Mouse (Mus musculus): ENCODE results near the gene Gfpt2.
"Not testable (repeated sequence)": the region's sequence is repeated elsewhere in the genome, so short reads cannot be mapped to it uniquely, and the experiment has no call there.

The Gfpt2 gene

DNA sequence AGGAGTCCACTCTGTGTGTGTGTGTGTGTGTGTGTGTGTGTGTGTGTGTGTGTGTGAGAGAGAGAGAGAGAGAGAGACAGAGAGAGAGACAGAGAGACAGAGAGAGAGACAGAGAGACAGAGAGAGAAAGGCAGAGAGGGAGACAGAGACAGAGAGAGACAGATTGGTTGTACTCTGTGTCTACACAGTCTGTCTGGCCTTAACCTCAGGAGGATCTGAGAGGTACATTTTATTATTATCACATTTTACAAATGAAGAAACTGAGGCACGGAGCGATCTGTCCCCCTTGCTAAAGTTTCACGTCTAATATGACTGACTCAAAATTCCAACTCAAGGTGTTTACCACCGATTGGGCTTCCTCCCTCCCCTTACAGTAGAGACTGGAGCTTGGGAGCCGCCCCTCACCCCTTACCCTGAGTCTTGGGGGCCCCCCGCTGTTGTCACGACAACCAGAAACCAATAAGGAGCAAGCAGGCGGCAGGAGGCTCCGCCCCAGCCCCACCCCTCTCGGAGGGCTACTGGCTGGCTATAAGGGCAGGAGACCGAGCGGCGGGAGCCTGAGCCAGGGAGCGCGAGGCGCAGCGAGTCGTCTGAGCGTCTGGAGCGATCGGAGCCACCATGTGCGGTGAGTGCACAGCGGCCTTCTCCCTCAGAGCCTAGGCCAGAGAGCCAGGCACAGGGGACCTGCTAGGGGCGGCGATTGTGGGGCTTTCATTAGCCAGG is at the start of gene Gfpt2:
TSS of gene Gfpt2 (plus strand) at position 560 of the 723 bp plus-strand sequence.
- peak; percentile 75 for DNase-seq (ENCODE audit: low read depth, low spot score)

DNA sequence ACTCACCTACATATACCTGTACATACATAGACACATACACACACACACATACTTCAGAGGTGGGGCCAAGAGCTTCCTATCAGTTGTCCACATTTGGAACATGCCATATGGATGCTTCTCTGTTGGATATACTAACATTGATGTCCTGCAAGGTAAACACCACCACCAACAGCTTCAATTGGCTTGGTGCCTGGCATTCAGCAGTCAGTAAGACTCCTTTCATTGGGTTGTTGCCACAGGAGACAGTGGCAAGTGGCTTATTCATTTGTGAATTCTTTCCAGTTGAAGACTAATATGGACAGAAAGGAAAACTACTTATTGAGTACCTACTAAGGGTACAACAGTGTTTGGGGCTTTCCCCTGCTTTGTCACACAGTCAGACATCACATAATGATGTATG is 49.0 kb upstream of the Gfpt2 start:
- DNase-seq (ENCODE audit: low read depth, low spot score): no peak

DNA sequence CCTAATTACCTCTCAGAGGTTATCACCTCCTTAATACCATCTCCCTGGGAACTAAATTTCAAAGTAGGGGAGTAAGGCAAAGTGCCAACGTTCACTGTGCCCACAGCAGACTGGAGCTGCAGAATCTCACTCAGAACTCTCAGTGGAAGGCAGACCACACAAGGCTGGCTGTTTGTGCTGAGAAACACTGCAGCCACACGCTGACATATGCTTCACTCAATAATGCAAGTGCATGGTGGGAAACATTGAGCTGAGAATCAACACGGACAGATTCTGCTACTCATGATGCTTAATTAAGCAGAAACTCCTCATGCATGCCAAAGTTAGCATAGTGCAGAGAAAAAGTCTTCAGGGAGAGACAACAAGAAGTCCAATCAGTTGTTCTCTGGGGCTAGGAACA is 48.1 kb upstream of the Gfpt2 start:
- no peak for DNase-seq (ENCODE audit: low read depth, low spot score)

DNA sequence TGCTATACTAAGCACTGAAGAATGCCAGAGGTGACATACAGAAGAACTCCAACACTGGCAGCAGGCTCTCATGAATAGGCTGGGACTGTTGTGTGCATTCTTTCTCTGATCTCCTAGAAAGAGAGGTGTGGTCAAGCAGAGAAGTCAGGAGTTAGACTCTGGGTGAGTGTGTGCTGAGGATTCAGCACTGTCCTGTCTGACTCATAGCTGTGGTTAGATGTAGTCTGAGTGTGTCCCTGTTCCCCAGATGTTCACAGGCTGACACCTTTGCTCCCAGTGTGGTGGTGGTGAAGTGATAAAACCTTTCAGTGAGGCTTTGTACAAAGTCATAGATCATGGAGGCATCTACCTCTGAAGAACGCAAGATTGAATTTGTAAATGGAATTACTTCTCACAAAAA is 47.2 kb upstream of the Gfpt2 start:
- DNase-seq (ENCODE audit: low read depth, low spot score): no peak

DNA sequence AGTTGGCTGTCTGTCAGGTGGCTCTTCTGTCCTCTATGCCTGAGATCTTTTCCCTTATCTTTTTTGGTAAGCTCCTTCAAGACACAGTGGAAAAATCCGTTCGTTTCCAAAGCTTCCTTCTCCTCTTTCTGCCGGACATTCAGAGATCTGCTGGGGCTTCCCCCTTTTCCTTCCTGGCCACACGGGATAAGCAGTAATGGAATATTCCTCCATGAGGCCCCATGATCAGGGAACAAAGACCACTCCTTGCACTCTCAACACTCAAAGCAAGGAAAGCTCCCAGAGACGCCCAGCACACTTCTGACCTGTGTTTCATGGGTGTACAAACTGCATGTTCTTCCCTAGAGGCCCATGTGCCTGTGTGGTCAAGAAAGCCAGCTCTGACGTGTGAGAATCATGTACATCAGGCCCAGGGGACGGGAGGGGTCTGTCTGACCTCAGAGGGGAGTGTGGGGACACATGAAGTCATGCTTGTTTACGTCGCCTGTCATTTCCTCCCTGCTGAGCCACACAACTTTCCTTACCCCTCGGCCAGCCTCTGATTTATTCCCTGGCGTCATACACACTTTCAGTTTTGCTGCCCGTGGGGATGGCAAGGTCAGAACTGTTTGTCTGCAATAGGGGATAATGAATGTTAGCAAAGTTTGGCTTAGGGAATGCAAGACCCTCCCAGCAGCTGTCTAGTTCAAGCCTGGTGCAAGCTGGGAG is 38.9 kb upstream of the Gfpt2 start:
- no peak for DNase-seq (ENCODE audit: low read depth, low spot score)

DNA sequence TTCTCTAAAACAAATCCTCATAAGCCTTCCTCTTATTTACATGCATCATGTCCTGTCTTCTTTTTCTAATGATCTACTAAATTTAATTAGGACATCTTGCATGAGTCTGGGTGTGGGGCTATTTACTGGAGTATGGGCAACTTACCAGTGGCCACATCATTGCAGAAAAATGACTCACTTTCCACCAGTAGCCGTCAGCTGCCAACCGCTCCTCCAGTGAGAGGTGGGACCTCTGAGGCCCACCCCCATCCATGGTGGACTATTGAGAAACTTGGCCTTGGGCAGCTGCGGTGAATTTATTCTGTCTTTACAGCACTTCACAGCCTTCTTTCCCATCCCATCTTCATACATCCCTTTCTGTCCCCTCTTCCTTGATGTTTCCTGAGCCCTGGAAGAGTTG is 35.9 kb upstream of the Gfpt2 start:
- DNase-seq (ENCODE audit: low read depth, low spot score): no peak

DNA sequence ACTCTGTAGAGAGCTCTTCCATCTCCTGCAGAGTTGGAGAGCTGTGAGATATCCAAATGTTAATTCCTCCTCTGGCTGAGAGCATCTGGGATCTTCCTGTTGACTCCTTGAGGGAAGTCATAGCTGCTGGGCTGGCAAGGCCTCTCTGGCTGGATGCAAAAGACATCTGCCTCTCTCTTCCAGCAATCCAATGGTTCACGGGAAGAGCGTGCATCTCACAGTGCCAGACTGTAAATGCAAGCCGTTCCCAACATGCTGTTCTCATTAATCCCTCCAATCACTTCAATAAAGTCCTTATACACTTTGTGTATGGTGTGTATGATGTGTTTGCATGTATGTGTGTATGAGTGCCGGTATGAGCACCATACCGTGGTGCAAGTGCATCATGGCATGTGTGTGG is 32.8 kb upstream of the Gfpt2 start:
- DNase-seq (ENCODE audit: low read depth, low spot score): no peak

DNA sequence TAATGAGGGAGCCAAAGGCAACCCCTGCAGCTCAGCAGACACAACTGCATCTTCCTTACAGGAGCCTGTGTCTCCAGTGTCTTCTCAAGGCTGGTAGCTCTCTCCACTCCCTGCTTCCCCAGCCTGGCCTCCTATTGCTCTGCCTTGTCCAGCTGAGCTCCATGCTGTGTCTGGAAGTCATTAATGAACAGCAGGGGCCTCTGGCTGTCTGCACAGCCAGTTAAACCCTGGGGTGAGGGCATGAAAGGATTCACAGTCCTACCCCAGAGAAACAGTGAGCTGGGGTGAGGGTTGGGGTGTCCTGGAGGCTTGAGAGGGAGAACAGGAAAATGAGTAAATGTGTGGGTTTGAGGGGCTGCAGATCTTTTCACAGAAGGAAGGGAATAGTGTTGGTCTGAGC is 30.4 kb upstream of the Gfpt2 start:
- no peak for DNase-seq (ENCODE audit: low read depth, low spot score)

DNA sequence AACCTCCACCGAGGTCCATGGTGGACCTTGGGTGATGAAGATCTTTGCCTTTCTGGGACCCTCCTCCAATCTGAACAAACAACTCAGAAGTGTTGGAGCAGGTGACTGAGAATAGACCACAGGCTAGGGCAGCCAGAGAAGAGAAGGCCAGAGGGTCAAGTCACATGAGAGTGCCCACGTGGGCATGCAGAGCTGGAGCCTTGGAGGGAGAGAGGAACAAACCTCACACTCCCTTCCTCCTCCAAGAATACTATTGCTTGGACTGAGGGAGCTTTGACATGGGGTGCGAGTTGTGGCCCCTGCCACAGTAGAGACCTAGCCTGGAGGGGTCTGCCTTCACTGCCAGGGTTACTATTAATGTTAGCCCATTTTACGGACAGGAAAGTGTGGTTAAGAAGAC is 30.0 kb upstream of the Gfpt2 start:
- no peak for DNase-seq (ENCODE audit: low read depth, low spot score)

DNA sequence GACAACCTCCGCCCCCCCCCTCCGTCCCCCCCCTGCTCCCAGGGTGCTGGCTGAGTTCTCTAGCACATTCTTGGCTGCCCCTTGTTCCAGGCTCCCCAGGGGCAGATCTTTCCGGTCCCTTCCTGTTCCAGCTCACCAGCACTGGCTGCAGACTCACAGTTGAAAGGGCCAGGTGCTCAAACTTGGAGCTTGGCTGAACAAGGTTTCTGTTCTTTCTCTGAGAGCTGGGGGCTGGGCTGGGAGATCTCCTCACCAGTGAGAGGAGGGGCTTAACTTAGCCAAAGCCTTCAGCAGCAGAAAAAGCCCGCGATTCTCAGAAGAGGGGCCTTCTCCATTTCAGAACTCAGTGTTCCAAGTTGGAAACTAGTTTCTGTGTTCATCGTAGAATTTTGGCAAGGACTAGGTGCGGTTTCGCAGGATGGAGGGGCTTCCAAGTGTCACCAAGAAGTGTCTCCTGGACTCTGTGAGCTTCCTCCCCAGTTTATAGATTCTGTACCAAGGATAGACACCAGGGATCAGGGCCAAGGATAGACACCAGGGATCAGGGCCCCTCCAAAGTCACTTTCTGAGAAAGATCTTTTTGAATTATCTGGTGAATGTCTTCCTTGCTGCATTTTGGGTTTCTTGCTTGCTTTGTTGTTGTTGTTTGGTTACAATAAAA is 29.2 kb upstream of the Gfpt2 start:
- peak; percentile 10 for DNase-seq (ENCODE audit: low read depth, low spot score)

DNA sequence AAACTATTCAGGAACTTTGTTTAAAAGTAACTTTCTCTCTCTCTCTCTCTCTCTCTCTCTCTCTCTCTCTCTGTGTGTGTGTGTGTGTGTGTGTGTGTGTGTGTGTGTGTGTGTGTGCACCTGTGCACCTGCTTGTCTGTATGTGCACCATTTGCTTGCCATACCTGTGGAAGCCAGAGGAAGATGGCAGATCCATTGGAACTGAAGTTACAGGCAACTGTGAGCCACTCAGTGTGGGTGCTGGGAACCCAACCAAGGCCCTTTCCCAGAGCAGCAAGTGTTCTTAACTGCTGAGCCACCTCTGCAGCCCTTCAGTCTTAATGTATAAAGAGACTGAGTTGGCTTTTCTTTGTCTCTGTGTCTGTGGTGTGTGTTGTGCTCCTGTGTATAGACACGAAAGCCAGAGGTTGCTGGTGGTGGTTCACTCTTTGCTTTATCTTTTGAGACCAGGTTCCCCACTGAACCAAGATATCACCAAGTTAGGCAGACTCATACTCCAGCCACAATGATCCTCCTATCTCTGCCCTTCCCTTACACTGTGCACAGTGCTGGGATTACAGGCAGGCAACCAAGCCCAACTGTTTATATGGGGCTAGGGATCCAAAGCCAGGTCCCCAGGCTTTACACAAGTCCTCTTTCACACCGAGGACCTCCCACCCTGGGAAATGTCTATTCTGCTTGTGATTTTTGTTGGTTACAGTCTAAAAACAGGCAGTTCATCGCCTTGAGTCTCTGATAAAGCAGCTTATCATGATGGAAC is 28.4 kb upstream of the Gfpt2 start:
- no peak for DNase-seq (ENCODE audit: low read depth, low spot score)

DNA sequence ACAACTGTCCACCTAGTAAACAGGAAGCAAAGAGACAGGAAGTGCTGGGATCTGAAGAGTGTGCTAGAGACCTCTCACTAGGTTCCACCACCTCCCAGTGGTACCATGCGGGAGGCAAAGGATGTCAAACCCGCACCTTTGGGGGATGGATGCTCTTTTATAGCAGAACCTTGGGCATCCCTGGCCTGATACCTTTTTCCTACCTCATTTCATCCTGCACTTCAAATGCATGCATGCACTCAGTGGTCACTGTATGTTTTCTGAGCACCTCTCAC is 27.9 kb upstream of the Gfpt2 start:
- DNase-seq (ENCODE audit: low read depth, low spot score): no peak

DNA sequence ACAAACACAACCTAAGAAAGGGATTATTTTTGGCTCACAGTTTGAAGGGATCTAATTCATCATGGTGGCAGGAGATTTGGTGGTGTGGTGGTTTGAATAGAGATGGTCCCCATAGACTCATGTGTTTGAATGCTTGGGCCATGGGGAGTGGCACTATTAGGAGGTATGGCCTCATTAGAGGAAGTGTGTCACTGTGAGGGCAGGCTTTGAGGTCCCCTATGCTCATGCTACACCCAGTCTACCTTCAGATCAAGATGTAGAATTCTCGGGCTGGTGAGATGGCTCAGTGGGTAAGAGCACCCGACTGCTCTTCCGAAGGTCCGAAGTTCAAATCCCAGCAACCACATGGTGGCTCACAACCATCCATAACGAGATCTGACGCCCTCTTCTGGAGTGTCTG is 26.5 kb upstream of the Gfpt2 start:
- not testable (repeated sequence) for DNase-seq (ENCODE audit: low read depth, low spot score)

DNA sequence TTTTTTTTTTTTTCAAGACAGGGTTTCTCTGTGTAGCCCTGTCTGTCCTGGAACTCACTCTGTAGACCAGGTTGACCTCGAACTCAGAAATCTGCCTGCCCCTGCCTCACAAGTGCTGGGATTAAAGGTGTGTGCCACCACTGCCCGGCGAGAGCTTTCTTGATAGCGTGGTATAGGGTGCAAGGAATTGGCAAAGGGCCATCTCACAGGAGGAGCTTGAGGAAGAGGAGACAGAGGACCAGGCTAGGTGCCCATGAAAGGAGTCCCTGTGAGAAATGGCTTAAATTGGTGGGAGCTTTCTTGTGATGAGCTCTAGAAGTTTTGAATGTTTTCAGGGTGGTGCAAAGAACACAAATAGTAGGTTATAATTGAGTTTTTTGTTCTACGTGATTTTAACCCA is 25.2 kb upstream of the Gfpt2 start:
- DNase-seq (ENCODE audit: low read depth, low spot score): no peak

DNA sequence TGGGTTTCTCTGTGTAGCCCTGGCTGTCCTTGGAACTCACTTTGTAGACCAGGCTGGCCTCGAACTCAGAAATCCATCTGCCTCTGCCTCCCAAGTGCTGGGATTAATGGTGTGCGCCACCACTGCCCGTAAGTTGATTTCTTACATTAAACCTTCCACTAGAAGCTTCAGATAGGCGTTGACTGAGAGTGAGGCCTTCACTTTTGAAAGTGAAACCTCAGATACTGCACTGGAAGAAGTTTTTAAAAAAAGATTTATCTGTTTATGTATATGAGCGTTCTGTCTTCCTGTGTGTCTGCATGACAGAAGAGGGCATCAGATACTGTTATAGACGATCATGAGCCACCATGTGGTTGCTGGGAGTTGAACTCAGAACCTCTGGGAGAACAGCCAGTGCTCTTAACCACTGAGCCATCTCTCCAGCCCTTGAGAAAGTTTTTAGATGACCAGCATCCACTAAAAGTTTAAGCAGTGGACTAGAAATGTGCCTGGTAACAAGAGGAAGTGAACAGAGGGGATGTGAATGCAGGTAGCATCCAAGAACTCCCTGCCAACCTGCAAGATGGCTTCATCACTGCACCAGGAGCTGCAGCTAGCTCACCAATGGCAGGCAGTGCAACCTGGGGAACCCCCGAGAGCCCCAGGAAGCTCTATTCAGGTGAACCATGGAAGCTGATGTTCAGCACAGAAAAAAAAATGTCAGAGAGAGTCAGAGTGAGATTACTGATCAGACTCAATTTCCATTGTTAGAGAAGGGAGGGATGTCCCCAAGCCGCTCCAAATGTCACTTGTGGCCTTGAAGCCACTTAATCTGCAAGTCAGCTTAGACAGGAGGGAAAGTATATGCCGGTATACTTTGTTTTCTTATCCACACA is 23.1 kb upstream of the Gfpt2 start:
- DNase-seq (ENCODE audit: low read depth, low spot score): no peak

DNA sequence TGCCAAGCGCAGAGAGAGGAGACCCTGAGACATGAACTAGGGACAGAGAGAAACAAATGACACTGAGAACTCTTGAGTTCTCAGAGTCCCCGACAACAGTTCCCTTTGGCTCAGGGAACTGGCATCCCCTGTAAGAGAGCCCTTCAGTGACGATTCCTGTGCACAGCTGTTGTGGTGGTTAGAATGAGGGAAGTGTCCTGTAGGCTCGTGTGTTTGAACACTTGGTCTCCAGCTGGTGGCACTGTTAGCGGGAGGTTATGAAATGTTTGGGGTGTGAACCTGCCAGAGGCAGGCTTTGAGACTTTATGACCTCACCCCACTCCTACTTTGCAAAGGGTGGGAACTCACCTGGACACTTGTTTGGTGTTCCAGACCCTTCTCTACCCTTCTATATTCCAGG is 21.7 kb upstream of the Gfpt2 start:
- no peak for DNase-seq (ENCODE audit: low read depth, low spot score)

DNA sequence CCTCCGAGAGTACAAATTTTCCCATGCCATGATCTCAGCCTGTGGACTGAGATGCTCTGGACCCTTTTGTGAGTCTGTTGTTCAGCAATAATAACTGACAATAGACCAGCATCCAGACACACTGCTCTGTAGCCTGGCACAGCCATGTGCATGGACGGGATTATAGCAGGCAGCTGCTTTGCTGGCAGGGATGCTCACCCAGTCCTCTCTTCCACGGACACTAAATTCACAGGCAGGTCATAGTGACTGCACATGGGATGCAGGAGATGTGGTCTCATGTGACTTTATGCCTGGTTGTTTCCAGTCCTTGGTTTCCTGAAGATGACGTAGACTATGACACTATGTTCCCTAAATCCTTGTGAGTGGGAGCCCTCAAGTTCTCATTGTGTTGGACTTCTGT is 19.1 kb upstream of the Gfpt2 start:
- DNase-seq (ENCODE audit: low read depth, low spot score): no peak

DNA sequence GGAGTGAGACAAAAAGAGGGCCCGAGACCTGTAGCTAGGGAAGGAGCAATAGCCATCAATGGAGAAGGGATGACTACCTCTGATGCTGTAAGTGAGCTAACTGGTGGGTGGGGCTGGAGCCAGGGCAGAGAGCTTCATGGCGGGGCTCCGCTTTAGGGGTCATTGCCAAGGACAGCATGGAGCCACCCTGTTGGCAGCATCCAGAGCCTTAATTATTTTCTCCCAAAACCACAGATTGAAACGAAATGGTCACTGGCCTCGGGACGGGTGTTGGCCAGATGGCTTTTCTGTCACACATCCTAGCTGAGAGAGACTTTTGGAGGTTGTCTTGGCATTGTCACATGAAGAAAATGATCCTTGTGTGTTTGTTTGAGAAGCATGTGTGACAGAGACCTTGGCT is 15.1 kb upstream of the Gfpt2 start:
- no peak for DNase-seq (ENCODE audit: low read depth, low spot score)

DNA sequence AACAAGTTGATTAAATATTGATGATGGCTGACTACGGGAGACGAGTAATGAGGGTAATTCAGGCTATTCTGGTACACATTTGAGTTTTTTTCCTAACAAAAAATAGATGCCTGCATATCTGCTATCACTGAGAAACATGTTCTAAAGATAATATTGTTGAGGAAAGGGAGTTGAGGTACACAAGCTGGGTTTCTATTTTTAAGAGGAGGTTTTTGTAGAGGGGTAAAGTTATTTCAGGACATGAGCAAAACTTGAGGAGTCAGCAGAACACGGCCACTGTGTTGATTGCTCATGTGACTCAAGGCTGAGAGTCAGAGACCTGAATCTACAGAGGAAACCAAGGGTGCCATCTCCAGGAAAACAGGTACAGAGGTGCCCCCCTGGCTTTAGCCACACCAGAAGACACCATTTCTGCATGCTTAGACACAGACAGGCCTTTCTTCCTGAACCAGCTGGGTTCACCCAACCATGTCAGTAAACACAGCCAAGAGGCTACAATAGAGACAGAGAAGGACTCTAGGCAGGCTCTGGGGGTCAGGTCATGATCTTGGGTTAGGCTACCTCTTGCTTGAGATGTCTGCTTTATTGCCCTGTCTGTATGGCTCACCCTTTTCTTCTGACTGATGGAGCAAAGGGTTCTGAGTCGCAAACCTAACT is 13.7 kb upstream of the Gfpt2 start:
- no peak for DNase-seq (ENCODE audit: low read depth, low spot score)

DNA sequence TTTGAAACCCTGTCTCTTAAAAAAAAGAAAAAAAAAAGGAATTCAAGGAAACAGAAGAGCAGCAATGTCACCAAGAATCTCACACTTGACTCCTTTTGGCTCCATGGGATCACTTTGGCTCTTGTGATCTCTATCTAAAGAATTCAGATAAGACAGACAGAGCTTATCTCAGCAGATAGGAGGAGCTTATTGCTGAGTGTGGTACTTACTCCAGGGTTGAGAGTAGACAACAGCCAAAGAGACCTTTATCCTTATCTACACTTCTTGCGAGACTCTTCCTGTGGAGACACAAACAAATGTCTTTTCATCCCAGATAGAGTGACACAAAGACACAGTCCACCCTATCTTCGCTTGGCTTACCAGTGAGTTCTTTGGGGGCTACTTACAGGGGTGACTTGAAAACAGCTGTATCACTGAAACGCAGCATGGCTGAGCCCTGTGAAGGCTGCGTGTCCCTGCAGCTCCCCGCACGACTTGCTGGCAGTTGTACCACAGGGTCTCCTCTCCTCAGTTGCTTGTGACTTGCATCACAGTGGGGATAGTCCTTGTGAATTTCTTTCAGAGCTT is 12.1 kb upstream of the Gfpt2 start:
- DNase-seq (ENCODE audit: low read depth, low spot score): no peak

DNA sequence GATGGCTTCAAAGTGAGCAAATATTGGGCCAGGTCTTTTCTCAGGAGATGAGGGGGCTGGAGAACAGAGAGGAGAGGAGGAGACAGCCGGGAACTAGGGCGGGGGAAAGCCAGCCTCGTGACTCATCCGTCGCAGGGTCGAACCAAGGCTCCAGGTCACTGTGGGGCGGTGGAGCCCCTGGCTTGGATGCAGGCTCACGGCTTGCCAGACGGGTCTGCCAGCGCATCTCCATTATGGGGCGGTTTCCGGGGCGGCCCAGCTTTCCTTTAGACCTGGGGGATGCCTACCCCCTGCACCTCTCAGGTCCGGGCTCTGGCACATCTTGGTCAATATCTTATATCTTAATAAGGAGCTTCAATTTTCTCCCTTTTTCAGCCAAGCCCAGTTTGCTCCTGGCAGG is 847 bp upstream of the Gfpt2 start:
- no peak for DNase-seq (ENCODE audit: low read depth, low spot score)
